Mouse (Mus musculus) olfactory bulb, adult 2 months (tissue): Measurements from ENCODE around the gene Stk17b.

ENCODE experiments used
- CTCF ChIP-seq: fragments of 200-500 bp; IDR thresholded peaks from 2 replicates; pipeline ENCODE4 v1.5.1; 2012; ENCODE audit warnings: low read depth, mild to moderate bottlenecking, low read length, moderate library complexity; ENCODE audit not compliant: insufficient read depth
- POLR2A ChIP-seq: fragments of 200-500 bp; IDR thresholded peaks from 2 replicates; pipeline ENCODE4 v1.6.1; 2012; ENCODE audit warnings: mild to moderate bottlenecking, low read depth, low read length, moderate library complexity; ENCODE audit not compliant: insufficient read depth

DNA sequence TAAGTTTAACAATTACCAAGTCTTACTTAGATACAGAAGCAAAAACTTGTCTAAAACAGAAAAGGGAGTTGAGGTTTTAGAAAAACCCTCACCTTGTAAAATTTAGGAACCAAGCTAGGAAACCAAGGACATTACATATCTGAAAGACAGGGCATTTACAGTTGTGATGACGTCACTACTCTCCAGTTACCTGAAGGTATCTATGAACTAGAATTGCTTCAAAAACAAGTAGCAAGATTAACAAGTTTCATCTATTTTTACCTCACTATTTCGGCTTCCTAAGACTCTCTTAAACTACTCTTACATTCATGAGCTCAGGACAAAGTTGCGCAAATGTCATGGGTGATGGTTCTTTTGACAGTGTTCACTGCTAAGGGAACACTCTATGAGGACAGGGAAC, 12.1 kb downstream of the Stk17b start:
- TF ChIP-seq CTCF (no peak), POLR2A (no peak)
